Mouse (Mus musculus) heart, postnatal 4 days (tissue): Measurements from ENCODE around the gene Rac1. TPM values are rescaled to one million over a fixed set of nuclear protein-coding genes. Genes with fewer than 3 reads are reported as not detected.
"Not testable (repeated sequence)": the region's sequence is repeated elsewhere in the genome, so short reads cannot be mapped to it uniquely, and the experiment has no call there.

Source experiments
- DNase-seq: peaks from one replicate; pipeline ENCODE4 v3.0.0; 2021
- total RNA-seq, 2 experiments: library from RNA; stranded (reverse); gene quantifications; 2 replicates each; pipeline ENCODE4 v1.2.3; 2021

Rac1 gene
- total RNA-seq, 2 experiments from 2014 or later = 317 to 339 TPM

GRCm38 (mm10) chr5:143525454-143526225, 2.2 kb downstream of the Rac1 start:
- no peak for DNase-seq

- DNase-seq = no peak
These were observed 5.0 kb downstream of the Rac1 start for GRCm38 (mm10) chr5:143522882-143523281.

GRCm38 (mm10) chr5:143520415-143520814, 7.4 kb downstream of the Rac1 start:
- DNase-seq = no peak

- DNase-seq = no peak
These were observed 9.7 kb downstream of the Rac1 start for GRCm38 (mm10) chr5:143518045-143518591.

- no peak for DNase-seq
These were observed 10.4 kb downstream of the Rac1 start for GRCm38 (mm10) chr5:143517436-143517835.

GRCm38 (mm10) chr5:143517005-143517404, 10.8 kb downstream of the Rac1 start:
- DNase-seq = no peak

GRCm38 (mm10) chr5:143514878-143515277, 13.0 kb downstream of the Rac1 start:
- no peak for DNase-seq

- DNase-seq = no peak
These were observed 15.5 kb downstream of the Rac1 start for GRCm38 (mm10) chr5:143512305-143512704.

- no peak for DNase-seq
These were observed 16.3 kb downstream of the Rac1 start for GRCm38 (mm10) chr5:143511577-143511976.

GRCm38 (mm10) chr5:143509737-143510136, 18.1 kb downstream of the Rac1 start:
- DNase-seq = peak; percentile 47

- DNase-seq = no peak
These were observed 18.5 kb downstream of the Rac1 start for GRCm38 (mm10) chr5:143509294-143509693.

GRCm38 (mm10) chr5:143505545-143505944, 22.3 kb downstream of the Rac1 start:
- no peak for DNase-seq

- DNase-seq = no peak
These were observed 22.8 kb downstream of the Rac1 start for GRCm38 (mm10) chr5:143505056-143505455.

GRCm38 (mm10) chr5:143504453-143504852, 23.4 kb downstream of the Rac1 start:
- no peak for DNase-seq

GRCm38 (mm10) chr5:143503740-143504139, 24.1 kb downstream of the Rac1 start:
- DNase-seq = no peak

GRCm38 (mm10) chr5:143502899-143503557, 24.8 kb downstream of the Rac1 start:
- no peak for DNase-seq

- DNase-seq = no peak
These were observed 26.2 kb downstream of the Rac1 start for GRCm38 (mm10) chr5:143501649-143502048.

- DNase-seq = no peak
These were observed 26.7 kb downstream of the Rac1 start for GRCm38 (mm10) chr5:143501140-143501539.

GRCm38 (mm10) chr5:143500711-143501110, 27.1 kb downstream of the Rac1 start:
- DNase-seq = not testable (repeated sequence)

- no peak for DNase-seq
These were observed 28.1 kb downstream of the Rac1 start for GRCm38 (mm10) chr5:143499686-143500085.

- no peak for DNase-seq
These were observed 28.6 kb downstream of the Rac1 start for GRCm38 (mm10) chr5:143499197-143499596.

- no peak for DNase-seq
These were observed 30.4 kb downstream of the Rac1 start for GRCm38 (mm10) chr5:143497451-143497850.

- DNase-seq = no peak
These were observed 32.1 kb downstream of the Rac1 start for GRCm38 (mm10) chr5:143495708-143496107.

- DNase-seq = no peak
These were observed 34.7 kb downstream of the Rac1 start for GRCm38 (mm10) chr5:143493163-143493562.
